Mouse (Mus musculus): ENCODE data around the gene Tsga10ip.
"Not testable (repeated sequence)": the region's sequence is repeated elsewhere in the genome, so short reads cannot be mapped to it uniquely, and the experiment has no call there.

Tsga10ip gene

DNA sequence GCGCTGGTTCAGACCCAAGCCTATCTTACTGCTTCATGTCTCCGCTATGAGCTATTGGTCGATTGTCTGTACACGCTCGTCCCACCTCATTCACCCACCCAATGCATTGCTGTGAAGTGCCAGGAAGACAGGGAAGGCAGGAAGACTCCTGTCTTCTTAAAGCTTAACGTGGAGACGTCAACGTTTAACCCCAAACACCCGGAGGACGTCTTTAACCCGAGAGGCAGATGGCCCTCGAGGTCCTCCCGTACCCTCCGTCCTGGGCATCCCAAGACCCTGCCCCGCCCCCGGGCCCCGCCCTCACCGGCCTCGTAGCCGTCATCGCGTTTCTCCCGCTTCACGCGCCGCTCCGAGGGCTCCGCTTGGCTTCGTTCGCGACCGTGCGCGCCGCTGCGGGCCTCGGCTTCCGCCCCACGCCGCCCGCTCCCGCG is 14.3 kb downstream of the Tsga10ip start:
- DNase-seq, result peak; percentile 28

- DNase-seq, result no peak
Measured at GRCm38 (mm10) chr19:5384715-5385114, 17.6 kb downstream of the Tsga10ip start.

DNA sequence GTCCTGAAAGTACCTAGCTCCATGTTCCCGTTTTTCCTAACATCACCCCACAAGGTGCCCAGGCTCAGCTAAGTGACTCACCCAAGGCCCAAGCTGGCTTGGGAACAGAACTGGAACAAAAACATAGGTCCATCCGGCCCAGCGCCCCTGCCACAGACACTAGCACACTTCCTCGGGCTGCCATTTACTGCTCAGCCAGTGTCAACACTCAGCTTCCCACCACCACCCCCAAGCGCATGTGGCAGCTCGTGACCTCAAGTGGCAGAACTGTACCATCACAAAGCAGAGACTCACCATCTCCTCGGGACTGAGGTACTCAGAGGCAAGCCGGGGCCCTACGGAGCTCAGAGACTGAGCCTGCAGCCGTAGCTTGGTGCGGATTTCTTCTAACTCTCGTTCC is 19.0 kb downstream of the Tsga10ip start:
- DNase-seq, result no peak

GRCm38 (mm10) chr19:5377446-5377845 is 24.9 kb downstream of the Tsga10ip start:
- no peak for DNase-seq

DNA sequence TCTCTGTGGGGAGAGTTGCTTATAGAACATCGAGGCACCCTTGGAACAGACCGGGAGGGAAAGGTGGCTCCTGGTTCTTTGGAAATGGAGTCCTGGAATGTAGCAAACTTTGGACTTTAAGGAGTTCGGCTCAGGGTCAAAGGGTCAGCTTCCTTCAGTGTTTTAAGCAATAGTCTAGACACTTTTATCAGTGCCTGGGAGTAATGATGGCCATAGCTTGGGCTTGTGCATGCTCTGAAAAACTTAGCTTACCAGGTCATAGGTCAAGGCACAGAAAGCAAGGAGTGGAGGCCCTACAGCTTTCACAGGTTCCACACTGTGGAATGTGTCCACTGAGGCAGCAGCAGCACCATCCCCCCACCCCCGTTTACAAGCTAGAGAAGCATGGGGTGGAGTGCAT is 27.6 kb downstream of the Tsga10ip start:
- no peak for DNase-seq

GRCm38 (mm10) chr19:5374177-5374576 is 28.1 kb downstream of the Tsga10ip start:
- DNase-seq, result no peak

DNA sequence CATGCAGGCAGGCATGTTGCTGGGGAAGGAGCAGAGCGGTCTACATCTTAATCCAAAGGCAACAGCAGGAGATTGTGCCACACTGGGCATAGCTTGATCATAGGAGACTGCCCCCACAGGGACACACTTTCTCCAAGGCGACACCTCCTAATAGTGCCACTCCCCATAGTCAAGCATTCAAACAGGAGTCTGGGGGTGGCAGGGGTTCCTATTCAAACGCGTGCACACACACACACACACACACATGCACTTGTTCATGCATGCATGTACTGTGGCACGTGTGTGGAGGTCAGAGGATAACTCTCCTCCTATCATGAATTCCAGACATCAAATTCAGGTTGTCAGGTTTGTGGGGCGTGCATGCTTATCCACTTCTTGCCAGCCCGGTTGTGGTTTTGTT is 29.6 kb downstream of the Tsga10ip start:
- DNase-seq, result no peak

- DNase-seq, result no peak
Measured at GRCm38 (mm10) chr19:5370932-5371331, 31.4 kb downstream of the Tsga10ip start.

DNA sequence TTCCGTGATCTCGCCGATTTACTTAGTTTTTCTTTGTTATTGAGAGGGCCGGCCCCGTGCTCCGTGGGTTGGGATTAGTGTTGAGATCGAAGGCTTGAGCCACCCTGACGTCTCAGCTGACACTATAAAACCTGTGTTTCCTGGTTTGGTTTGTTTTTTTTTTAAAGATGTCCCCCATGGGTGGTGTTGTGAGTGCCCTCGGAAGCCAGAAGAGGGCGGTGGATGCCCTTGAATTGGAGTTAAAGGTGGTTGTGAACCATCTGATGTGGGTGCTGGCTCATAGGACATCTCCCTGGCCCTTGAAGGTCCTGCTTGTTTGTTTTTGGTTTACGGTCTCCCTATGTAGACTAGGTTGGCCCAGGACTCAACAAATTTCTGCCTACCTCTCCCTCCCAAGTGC is 34.9 kb downstream of the Tsga10ip start:
- no peak for DNase-seq

DNA sequence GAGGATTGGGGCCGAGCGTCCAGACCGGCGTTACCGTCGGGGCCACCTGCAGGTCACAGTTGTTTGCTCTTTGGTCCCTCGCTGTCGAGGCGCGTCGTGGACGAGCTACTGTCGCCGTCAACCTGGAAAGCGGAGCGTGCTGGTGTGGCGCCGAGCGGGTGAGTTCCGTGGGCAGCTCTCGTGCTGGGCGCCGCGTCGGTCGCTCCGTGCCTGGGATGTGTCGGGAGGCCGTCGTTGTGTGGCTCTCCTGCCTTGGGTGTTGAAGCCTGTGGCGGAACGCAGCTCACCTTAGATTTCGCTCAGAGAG is 35.3 kb downstream of the Tsga10ip start, which contains the start of gene Banf1:
Gene Banf1, minus strand, starts transcription at position 116 of the 307 bp plus-strand sequence.
- no peak for DNase-seq

DNA sequence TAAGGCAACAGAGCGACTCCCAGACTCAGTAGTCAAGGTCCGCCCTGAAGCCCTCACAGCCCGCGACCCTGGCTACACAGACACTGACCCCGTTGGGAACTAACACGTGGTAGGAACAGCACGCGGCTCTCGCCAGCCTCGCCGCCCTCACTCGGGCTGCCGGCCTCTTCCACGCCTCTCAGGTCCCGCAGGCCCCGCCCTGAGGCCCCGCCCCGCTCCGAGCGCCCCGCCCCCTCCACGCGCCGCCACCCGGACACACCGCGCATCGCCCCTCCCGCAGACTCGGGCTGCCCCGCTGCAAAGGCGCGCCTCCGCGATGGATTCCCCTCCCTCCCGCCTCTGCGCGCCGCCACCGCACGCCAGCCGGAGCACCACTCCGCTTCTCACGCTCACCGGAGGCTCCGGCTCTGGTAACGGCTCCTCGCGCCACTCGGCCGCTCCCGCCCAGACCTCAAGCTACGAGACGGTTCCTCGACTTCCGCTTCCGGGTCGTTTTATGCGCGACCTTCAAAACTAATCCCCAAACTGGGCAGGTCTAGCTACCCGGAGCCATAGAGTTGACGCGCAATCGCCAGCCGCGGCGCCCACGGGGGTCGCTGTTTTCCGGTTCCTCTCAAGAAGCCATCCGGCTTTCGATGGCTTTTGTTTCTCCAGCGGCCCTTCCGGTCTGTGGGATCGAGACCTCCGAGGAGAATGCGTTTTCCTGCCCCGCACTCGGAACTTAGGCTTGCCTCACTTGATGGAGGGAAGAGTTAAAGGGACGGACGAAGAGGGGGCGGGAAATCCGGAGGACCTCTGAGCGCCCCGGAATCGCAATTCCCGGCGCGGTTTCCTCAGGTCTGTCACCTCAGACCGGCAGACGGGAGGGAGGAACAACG is 35.9 kb downstream of the Tsga10ip start, which contains the start of gene Eif1ad:
Gene Eif1ad, plus strand, starts transcription at position 567 of the 878 bp plus-strand sequence.
- DNase-seq, result peak; percentile 93

DNA sequence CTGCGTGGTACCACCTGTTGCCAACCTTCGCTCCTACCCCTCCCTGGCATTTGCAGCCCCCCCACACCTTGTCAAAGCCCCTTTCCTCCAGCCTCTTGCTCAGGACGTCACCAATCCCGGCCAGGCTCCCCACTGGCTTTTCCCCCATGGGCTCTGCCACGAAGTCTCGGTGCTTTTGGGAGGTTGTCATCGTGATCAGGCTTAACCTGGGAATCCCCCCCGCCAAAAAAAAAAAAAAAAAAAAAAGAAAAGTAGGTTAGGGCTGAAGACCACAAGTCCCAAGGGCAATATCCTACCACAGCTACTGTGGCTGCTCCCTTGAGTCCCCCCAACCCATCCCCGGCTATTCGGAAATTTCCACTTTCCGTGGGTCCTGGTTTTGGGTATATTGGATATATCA is 36.6 kb downstream of the Tsga10ip start:
- DNase-seq, result no peak

- DNase-seq, result no peak
Measured at GRCm38 (mm10) chr19:5364124-5364523, 38.2 kb downstream of the Tsga10ip start.

- DNase-seq, result no peak
Measured at GRCm38 (mm10) chr19:5362186-5362585, 40.1 kb downstream of the Tsga10ip start.

DNA sequence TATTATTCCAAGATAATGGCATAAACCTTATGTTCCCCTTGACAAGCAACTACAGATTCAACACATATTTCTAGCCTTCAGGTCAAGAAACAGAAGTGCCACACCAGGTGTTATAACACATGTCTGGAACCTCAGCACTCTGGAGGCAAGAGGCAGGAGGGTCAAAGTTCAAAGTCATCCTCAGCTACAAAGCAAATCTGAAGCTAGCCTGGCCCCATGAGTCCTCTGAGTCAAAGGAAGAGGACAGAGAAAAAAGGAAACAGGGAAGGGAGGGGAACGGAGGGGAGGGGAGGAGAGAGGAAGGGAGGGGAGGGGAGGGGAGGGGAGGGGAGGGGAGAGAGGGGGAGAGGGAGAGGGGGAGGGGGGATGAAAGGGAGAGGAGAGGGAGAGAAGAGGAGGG is 46.2 kb downstream of the Tsga10ip start:
- no peak for DNase-seq

- no peak for DNase-seq
Measured at GRCm38 (mm10) chr19:5353609-5354008, 48.7 kb downstream of the Tsga10ip start.

DNA sequence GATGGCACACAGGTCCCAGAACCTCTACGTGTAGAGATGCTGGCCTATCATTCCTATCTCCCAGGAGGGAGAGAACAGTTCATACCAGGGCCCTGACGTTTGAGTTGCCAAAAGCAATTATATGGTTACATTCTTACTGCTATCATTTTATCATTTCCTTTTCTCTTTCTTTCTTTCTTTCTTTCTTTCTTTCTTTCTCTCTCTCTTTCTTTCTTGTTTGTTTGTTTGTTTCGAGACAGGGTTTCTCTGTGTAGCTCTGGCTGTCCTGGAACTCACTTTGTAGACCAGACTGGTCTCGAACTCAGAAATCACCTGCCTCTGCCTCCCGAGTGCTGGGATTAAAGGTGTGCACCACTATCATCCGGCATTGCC is 52.8 kb downstream of the Tsga10ip start, which contains the start of gene Cst6:
Gene Cst6, minus strand, starts transcription at position 73 of the 372 bp plus-strand sequence.
- DNase-seq, result not testable (repeated sequence)

DNA sequence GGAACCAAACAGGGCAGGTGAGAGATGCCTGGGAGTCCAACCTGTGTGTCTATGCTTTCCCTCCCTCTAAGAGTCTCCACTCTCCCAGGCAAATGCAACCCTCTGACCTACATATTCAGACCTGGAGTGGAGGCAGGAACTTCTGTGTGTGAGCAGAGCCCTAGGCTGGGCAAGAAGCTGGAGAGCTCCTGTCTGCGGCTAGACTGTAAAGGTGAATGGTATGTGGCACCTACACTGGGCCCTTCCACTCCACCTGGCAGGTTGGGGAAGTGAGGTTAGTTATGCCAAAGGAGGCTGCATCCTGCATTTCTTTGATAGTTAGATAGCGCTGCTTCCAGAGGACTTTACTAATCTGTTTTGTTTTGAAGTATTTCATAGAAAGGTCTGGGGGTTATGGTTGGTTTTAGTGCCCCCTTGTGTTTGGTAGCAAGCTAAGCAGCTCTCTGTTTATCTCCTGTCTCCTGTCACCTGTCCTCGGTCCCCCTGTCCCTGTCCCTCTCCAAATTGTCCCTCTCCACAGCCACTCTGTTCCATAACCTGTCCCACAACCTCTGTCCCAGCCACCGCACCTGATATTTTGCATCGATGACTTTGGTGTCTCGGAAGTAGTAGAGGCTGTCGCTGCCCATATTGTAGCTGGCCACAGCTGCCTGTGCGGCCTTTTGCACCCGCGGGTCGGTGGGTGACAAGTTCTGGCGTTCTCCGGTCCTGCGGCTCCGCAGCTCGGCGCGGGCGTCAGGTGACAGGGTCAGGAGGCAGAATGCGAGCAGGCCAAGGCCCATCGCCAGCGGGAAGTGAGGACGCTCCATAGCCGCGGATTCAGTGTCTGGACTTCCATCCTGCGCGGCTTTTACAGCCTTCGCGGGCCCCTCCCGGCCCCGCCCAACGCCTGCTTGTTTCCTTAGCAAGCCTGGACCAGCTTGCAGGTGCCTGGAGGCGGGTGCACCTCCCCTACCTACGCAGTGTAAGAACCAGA is 53.5 kb downstream of the Tsga10ip start:
- DNase-seq, result peak; percentile 18

GRCm38 (mm10) chr19:5348064-5348463 is 54.3 kb downstream of the Tsga10ip start:
- DNase-seq, result no peak

DNA sequence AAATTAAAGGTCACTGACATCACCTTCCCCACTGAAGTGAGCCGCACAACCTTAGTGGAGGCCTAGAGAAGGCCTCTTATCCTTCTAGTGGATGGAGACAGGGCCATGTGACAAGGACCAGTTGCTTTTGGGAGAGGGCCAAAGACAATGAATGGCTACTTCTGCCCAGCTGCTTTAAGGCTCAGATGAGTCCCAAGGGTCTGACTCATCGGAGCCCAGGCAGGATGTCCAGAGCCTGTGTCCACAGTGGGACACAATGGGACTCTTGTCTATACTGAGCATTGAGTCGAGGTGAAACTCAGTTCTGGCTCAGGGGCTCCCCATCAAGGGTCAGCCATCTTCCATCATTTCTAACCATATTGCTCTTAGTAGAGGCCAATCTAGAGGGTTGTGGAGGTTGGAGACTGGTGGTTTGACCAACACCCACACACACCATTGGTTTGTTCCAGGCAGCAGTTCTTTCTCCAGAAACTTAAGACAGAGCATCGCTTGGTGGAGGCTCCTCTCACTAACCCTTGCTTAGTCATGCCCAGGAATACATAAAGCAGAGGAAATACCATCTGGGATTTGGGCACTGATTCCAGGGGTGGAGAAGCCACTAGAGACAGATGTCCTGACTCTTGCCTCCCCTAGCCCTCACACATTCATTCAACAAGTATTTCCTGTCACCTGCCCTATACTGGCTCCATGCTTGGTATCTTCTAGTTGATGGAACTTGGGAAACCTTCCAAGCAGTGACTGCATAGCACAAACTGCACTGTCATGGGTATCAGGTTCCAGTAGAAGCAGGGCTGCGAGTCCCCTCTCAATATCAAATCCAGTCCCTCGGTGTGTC is 56.8 kb downstream of the Tsga10ip start:
- no peak for DNase-seq

GRCm38 (mm10) chr19:5341360-5341759 is 61.0 kb downstream of the Tsga10ip start:
- DNase-seq, result no peak

Data from right cerebral cortex, postnatal 4 days (tissue).